Comparison of ENCODE assay signal across 14 mouse cellular contexts in genomic region chr3:80070726-80071125, GRCm38 (mm10).
"Had no signal": no experiment of that assay in that cellular context is flagged by ENCODE, and none has a peak within 500 bp of the region (broad histone marks: within the 10 kb centered on the region; RNA-seq: fewer than 3 reads in every experiment).

No protein-coding gene starts in this region.

- H3K4me2 ChIP-seq: lung, embryonic 14.5 days; midbrain, embryonic 11.5 days; midbrain, embryonic 13.5 days; midbrain, embryonic 15.5 days; neural tube, embryonic 12.5 days; stomach, embryonic 15.5 days had no signal

- H3K9ac ChIP-seq: lung, embryonic 14.5 days; midbrain, embryonic 13.5 days; midbrain, embryonic 15.5 days; neural tube, embryonic 12.5 days; stomach, embryonic 15.5 days had no signal

- H3K27ac ChIP-seq: midbrain, embryonic 13.5 days; midbrain, embryonic 15.5 days; neural tube, embryonic 12.5 days; stomach, embryonic 15.5 days; stomach, postnatal 0 days had no signal

- DNase-seq: lung, embryonic 14.5 days; lung, postnatal 10 days; lung, postnatal 4 days; right cerebral cortex, postnatal 14 days; thymus, adult 2 months; thymus, postnatal 25 days; thymus, postnatal 4 days had no signal

- H3K4me1 ChIP-seq: midbrain, embryonic 13.5 days; midbrain, embryonic 15.5 days; neural tube, embryonic 12.5 days; stomach, embryonic 15.5 days had no signal

- H3K4me3 ChIP-seq: megakaryocyte, embryonic 14.5 days; midbrain, embryonic 13.5 days; midbrain, embryonic 15.5 days; neural tube, embryonic 12.5 days; stomach, embryonic 15.5 days had no signal

- H3K36me3 ChIP-seq: midbrain, embryonic 13.5 days; midbrain, embryonic 15.5 days; neural tube, embryonic 12.5 days; stomach, embryonic 15.5 days had no signal

- H3K9me3 ChIP-seq: megakaryocyte, embryonic 14.5 days; midbrain, embryonic 13.5 days; midbrain, embryonic 15.5 days; neural tube, embryonic 12.5 days; stomach, embryonic 15.5 days had no signal

- ATAC-seq: midbrain, embryonic 13.5 days; midbrain, embryonic 15.5 days had no signal

- H3K27me3 ChIP-seq: midbrain, embryonic 13.5 days; midbrain, embryonic 15.5 days; neural tube, embryonic 12.5 days; stomach, embryonic 15.5 days had no signal
